Mouse (Mus musculus): ENCODE measurements around the gene Ceacam14. TPM values are rescaled to one million over a fixed set of nuclear protein-coding genes. Genes with fewer than 3 reads are reported as not detected.

Ceacam14 gene
- total RNA-seq (2023): not detected

DNA sequence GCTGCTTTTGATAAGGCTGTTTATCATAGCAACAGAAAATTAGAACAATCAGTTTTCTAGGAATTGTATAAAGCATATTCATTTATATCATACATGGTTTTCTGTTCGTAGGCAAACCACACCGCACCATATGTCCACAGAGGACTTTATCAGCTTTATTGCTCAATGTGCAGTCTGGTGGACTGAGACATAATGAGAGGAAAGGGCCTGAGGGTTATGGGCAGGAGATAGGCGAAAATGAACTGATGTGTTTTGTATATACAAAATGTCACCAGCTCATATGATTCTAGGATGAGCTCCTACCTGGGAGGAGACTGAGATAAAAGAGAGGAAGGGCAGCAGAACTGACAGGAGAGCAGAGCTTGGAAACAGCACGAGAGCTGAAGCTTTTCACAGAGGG is at the start of gene Ceacam14:
Gene Ceacam14 (plus strand): TSS at position 301 of the 400 bp plus-strand sequence.

Other genes with a start within 250 kb of the Ceacam14 start
- not detected for gene Ceacam5, start 99.4 kb upstream of the Ceacam14 start, total RNA-seq (2023)
- gene Gm5155, start 59.1 kb downstream of the Ceacam14 start, total RNA-seq (2023): not detected
- gene Ceacam11, start 159.5 kb downstream of the Ceacam14 start, total RNA-seq (2023): not detected
- not detected for gene Ceacam13, start 197.3 kb downstream of the Ceacam14 start, total RNA-seq (2023)

Data from T-cell, adult 66 days (primary cell).